Mouse (Mus musculus) G1E (cell line): ENCODE measurements around the gene Tnik.

ENCODE experiments used
- CTCF ChIP-seq: IDR thresholded peaks from 2 replicates; pipeline ENCODE4 v1.5.1; 2012; ENCODE audit warnings: low read depth, low read length, inconsistent platforms, mixed read lengths
- TAL1 ChIP-seq: conservative IDR thresholded peaks from 2 replicates; pipeline ENCODE4 v1.6.1; 2012; ENCODE audit warnings: low read depth, low read length, inconsistent platforms, mixed read lengths

GRCm38 (mm10) chr3:28694811-28695210 lies 431.8 kb downstream of the Tnik start:
- TF ChIP-seq CTCF (no peak), TAL1 (no peak)
